Mouse (Mus musculus) neutrophil, adult 5-6 weeks (primary cell): Measurements from ENCODE around the gene Cdk5rap1. TPM values are rescaled to one million over a fixed set of nuclear protein-coding genes. Genes with fewer than 3 reads are reported as not detected.
"Not testable (repeated sequence)": the region's sequence is repeated elsewhere in the genome, so short reads cannot be mapped to it uniquely, and the experiment has no call there.

ENCODE experiments used
- ATAC-seq: fragments of 151-379, 151-347 bp; 2 replicates; pipeline ENCODE4 v1.8.0; 2017; ENCODE audit warnings: mild to moderate bottlenecking, moderate TSS enrichment; ENCODE audit not compliant: insufficient number of reproducible peaks, poor library complexity, low FRiP score, severe bottlenecking; ENCODE audit errors: extremely low read depth
- total RNA-seq: library from RNA; stranded (forward); fragments of 200-1000 nt; gene quantifications from 2 replicates; pipeline ENCODE4 v1.2.3, GENCODE M21; 2017

Gene Cdk5rap1
- total RNA-seq, 1 experiment from 2014 or later = 10.1 TPM

DNA sequence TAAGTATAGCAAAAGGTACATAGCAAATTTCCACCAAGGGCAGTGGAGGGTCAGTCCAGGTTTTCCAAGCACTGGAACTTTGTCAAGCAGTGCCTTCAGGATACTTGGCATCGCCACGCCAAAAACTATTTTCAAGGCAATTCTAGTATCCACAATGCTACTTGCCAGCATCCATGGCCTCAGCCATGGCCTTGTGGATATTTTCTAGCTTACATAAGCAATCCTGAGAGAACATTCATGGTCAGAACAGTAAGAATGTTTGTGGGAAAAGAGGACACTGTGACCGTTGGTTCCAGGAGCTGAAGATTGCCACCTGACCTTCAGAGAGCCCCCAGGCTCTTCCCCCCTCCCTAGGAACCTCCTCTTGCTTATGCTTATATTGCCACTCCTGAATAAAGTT is 80.9 kb downstream of the Cdk5rap1 start:
- ATAC-seq = not testable (repeated sequence)

Other genes starting within 250 kb of the Cdk5rap1 start
- gene Bpifa3, start 242.7 kb downstream of the Cdk5rap1 start, total RNA-seq = not detected in 2 replicates
- not detected in 2 replicates for gene Bpifa1, start 230.1 kb downstream of the Cdk5rap1 start, total RNA-seq
- not detected in 2 replicates for gene Bpifa5, start 210.4 kb downstream of the Cdk5rap1 start, total RNA-seq
- gene Bpifb1, start 182.2 kb downstream of the Cdk5rap1 start, total RNA-seq = not detected in 2 replicates
- not detected in 2 replicates for gene Bpifb5, start 149.3 kb downstream of the Cdk5rap1 start, total RNA-seq
- not detected in 2 replicates for gene Bpifb9a, start 115.2 kb downstream of the Cdk5rap1 start, total RNA-seq
- gene Bpifb9b, start 65.8 kb downstream of the Cdk5rap1 start, total RNA-seq = not detected in 2 replicates
- gene Snta1, start 35.1 kb upstream of the Cdk5rap1 start, total RNA-seq = 0.86 and 2.4 TPM in 2 replicates
- 23.9 and 24.7 TPM in 2 replicates for gene Cbfa2t2, start 63.5 kb upstream of the Cdk5rap1 start, total RNA-seq
- 1.2 TPM in 1 of 2 replicates, not detected in the other for gene 1700003F12Rik, start 174.1 kb upstream of the Cdk5rap1 start, total RNA-seq
- 0.25 TPM in 1 of 2 replicates, not detected in the other for gene Actl10, start 178.8 kb upstream of the Cdk5rap1 start, total RNA-seq
- not detected in 2 replicates for gene Necab3, start 185.9 kb upstream of the Cdk5rap1 start, total RNA-seq
- gene E2f1, start 196.9 kb upstream of the Cdk5rap1 start, total RNA-seq = 0.98 and 1.5 TPM in 2 replicates
- gene Pxmp4, start 230.7 kb upstream of the Cdk5rap1 start, total RNA-seq = 7.4 and 10.9 TPM in 2 replicates
- gene Zfp341, start 240.3 kb upstream of the Cdk5rap1 start, total RNA-seq = 3.3 and 4.3 TPM in 2 replicates
- 4.8 and 5.4 TPM in 2 replicates for gene 4930519P11Rik, start 240.4 kb upstream of the Cdk5rap1 start, total RNA-seq